Mouse (Mus musculus): ENCODE results near the gene Irs2. TPM values are rescaled to one million over a fixed set of nuclear protein-coding genes. Genes with fewer than 3 reads are reported as not detected.

Gene Irs2
- polyA plus RNA-seq, 1 experiment: 5.2 TPM

DNA sequence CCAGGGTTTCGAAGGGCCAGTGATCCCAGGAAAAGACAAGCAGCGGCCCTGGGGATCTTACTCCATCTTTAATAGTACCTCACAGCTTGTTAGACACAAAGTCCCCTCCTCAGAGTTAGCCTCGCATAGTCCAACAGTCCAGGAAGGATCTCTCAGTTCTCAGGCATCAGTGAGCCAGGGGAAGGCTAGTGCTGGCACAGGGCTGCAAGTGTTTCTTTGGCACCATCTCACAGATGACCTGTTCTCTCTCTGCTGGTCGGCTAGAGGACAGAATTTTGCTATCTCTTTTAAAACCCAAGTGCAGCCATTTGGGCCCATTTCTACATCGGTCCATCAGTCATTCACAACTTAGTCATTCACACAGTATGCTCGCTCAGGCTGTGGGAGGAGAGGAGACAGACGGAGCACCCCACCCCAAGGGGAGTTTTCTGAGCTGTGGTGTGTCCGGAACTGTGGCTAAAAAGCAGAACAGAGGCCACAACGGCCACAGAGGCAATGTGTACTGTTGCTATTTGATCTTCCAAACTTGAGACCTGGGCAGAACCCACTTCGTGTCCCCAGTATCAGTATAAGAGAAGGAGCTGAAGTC is 43.7 kb downstream of the Irs2 start:
- no peak overlapping the region for H3K4me3 ChIP-seq (ENCODE audit: insufficient read depth, low read length)
- TF ChIP-seq POLR2A (IDR thresholded peaks at IDR 0.05; ENCODE audit: borderline replicate concordance, low read depth, low read length) (no peak), CTCF (IDR thresholded peaks at IDR 0.05; ENCODE audit: low read depth, low read length) (no peak)
- H3K4me1 ChIP-seq (ENCODE audit: control insufficient read depth, insufficient read depth, low read length): 0 out of 2 replicates have a peak, but pooled peaks cover 2% of the 10 kb centered on the region
- no peak overlapping the region for H3K27ac ChIP-seq (ENCODE audit: insufficient read depth, low read depth, low read length)

DNA sequence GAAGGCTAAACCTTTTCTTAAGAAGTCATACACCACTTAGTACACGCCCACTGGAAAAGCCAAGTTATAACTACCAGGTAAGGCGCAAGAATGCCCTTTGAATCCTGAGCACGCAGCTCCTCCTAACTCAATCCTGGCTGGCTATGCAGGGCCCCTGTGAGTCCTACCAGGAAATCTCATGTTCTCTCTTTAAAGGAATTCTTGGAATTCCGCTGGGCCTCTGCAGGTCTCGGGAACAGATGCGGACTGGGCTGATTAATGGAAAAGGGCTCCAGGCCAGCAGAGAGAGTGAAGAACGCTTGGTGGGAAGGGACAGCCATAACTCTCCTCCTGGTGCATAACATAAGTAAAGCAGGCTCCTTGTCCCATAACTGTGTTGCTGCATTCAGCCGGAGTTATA is 46.3 kb downstream of the Irs2 start:
- Histone ChIP-seq H3K27ac (ENCODE audit: insufficient read depth, low read depth, low read length) (no peak overlapping the region), H3K4me1 (ENCODE audit: control insufficient read depth, insufficient read depth, low read length) (0 out of 2 replicates have a peak, but pooled peaks cover 2% of the 10 kb centered on the region), H3K4me3 (ENCODE audit: insufficient read depth, low read length) (no peak overlapping the region)
- TF ChIP-seq POLR2A (IDR thresholded peaks at IDR 0.05; ENCODE audit: borderline replicate concordance, low read depth, low read length) (no peak), CTCF (IDR thresholded peaks at IDR 0.05; ENCODE audit: low read depth, low read length) (no peak)

DNA sequence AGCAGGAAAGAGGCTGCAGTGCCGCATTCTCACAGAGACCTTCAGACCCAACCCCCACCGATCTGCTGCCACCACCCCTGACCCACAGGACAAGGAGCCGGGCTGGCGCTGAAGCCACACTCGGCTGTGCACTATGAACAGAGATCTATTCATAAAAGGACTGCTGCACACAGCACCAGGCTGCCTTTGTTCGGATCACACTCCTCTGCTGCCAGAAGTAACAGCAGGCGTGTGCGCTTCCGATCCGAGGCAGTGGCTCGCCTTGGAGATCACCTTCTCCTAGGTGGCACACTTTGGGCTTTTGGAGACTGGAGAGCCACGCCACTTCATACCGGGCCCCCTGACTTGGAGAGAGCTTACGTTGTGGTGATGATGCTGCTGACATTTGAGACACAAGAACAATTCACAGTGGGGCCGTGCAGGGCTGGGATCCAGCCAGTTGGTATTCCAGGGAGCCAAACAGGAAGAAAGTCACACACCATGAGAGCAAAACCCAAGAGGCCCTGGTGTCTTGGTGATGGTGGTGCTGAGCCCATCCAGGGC is 47.9 kb downstream of the Irs2 start:
- no peak overlapping the region for H3K4me3 ChIP-seq (ENCODE audit: insufficient read depth, low read length)
- 0 out of 2 replicates have a peak, but pooled peaks cover 2% of the 10 kb centered on the region for H3K4me1 ChIP-seq (ENCODE audit: control insufficient read depth, insufficient read depth, low read length)
- H3K27ac ChIP-seq (ENCODE audit: insufficient read depth, low read depth, low read length): no peak overlapping the region
- no peak for TF ChIP-seq CTCF (IDR thresholded peaks at IDR 0.05; ENCODE audit: low read depth, low read length)
- no peak for TF ChIP-seq POLR2A (IDR thresholded peaks at IDR 0.05; ENCODE audit: borderline replicate concordance, low read depth, low read length)

DNA sequence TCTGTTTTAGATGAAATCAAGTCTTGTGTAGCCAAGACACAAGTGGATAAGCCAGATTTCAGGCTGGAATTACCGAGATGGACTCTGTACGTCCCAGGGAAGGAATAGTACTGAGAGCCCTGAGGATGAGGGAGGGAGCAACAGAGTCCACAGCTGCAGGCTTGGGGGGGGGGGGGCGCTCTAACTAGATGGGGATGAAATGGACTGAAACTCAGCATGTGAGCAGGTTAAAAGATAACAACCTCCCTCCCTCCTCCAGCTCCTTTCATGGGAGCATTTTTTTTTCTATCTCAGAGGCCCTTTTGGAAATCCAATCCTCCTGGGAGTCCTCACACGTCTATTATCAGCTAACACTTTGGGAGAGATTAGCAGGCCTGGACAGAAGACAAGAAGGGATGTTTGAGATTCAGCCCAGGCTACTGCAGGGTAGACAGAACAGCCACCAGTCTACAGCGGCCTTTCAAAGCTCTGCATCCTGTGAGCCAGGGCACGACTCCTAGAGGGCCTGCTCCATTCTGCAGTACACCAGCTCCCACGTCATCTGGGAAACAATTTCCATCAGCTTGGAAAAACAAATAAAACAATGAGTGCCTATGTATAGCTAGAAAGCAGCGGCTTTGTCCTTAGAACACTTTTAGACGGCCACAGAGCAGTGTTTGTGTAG is 50.8 kb downstream of the Irs2 start:
- no peak overlapping the region for H3K4me3 ChIP-seq (ENCODE audit: insufficient read depth, low read length)
- no peak for TF ChIP-seq POLR2A (IDR thresholded peaks at IDR 0.05; ENCODE audit: borderline replicate concordance, low read depth, low read length)
- no peak for TF ChIP-seq CTCF (IDR thresholded peaks at IDR 0.05; ENCODE audit: low read depth, low read length)

DNA sequence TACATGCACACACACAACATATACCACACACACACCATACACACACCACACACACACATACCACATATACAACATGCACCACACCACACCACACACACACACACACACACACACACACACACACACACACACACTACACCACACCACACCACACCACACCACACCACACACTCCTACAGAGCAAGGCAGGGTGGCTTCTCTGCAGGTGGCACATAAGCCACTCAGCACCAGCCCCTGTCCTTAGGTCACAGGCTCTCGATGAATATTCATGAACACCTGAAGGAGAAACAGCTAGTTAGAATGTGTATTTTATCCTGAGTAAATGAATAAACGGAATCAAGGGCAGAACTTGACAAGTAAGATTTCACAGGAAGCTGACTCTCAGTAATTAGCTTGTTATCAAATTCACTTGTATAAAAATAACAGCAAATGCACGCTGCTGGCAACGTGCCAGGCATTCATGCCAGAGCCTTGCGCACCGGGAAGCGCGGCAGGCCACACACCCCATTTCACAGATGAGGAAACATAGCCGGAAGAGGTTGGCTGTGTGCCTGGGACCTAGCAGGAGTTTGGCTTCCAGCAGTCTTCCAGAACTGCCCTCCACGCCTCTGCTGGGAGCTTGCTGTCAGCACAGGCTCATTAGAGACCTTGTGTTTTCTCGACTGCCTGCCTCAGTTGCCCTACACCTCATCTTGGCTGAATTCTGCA is 54.8 kb downstream of the Irs2 start:
- TF ChIP-seq CTCF (IDR thresholded peaks at IDR 0.05; ENCODE audit: low read depth, low read length) (no peak), POLR2A (IDR thresholded peaks at IDR 0.05; ENCODE audit: borderline replicate concordance, low read depth, low read length) (no peak)
- no peak overlapping the region for H3K4me3 ChIP-seq (ENCODE audit: insufficient read depth, low read length)
- H3K4me1 ChIP-seq (ENCODE audit: control insufficient read depth, insufficient read depth, low read length): no peaks in the 10 kb centered on the region
- H3K27ac ChIP-seq (ENCODE audit: insufficient read depth, low read depth, low read length): no peak overlapping the region

More for the DNA sequence above, 50.8 kb downstream of the Irs2 start:
- H3K4me1 ChIP-seq (ENCODE audit: control insufficient read depth, insufficient read depth, low read length): no peaks in the 10 kb centered on the region
- H3K27ac ChIP-seq (ENCODE audit: insufficient read depth, low read depth, low read length): no peak overlapping the region

DNA sequence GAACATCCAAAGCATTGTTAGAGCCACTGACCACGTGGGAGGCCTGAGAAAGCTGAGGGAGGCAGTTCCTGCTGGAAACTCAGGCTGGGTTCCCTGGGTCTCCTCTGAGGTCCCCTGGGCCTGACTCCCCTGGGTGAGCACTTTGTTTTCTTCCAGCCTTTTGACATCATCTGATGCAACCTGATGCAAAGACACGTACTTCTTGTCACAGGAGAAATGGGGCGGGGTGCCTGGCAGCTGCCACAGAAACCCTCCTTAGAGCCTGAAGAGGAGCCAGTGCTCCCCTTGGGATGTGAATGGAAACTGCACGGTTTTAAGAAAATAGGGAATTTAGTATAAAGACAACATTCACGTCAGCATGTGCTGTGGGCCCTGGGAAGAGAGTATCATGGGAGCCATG is 55.6 kb downstream of the Irs2 start:
- H3K27ac ChIP-seq (ENCODE audit: insufficient read depth, low read depth, low read length): no peak overlapping the region
- no peak for TF ChIP-seq CTCF (IDR thresholded peaks at IDR 0.05; ENCODE audit: low read depth, low read length)
- TF ChIP-seq POLR2A (IDR thresholded peaks at IDR 0.05; ENCODE audit: borderline replicate concordance, low read depth, low read length): no peak
- H3K4me3 ChIP-seq (ENCODE audit: insufficient read depth, low read length): no peak overlapping the region
- H3K4me1 ChIP-seq (ENCODE audit: control insufficient read depth, insufficient read depth, low read length): no peaks in the 10 kb centered on the region

DNA sequence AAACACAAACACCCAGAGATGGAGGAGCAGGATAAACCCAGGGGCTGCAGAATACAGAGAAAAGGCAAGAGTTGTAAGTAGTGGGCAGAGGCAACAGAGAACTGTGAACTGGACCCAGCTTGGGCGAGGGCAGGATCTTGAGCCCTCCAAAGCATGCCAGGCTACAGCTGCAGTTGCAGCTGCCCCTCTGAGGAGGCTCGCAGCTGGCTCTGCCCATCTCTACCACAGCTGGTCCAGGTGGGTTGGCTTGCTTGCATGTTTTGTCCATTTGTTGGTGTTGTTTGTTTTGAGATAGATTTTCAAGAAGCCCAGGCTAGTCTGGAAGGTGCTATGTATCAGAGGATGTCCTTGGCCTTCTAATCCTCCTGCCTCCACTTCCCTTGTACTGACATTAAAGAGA is 56.0 kb downstream of the Irs2 start:
- TF ChIP-seq CTCF (IDR thresholded peaks at IDR 0.05; ENCODE audit: low read depth, low read length) (no peak), POLR2A (IDR thresholded peaks at IDR 0.05; ENCODE audit: borderline replicate concordance, low read depth, low read length) (no peak)
- Histone ChIP-seq H3K4me3 (ENCODE audit: insufficient read depth, low read length) (no peak overlapping the region), H3K4me1 (ENCODE audit: control insufficient read depth, insufficient read depth, low read length) (no peaks in the 10 kb centered on the region), H3K27ac (ENCODE audit: insufficient read depth, low read depth, low read length) (no peak overlapping the region)

DNA sequence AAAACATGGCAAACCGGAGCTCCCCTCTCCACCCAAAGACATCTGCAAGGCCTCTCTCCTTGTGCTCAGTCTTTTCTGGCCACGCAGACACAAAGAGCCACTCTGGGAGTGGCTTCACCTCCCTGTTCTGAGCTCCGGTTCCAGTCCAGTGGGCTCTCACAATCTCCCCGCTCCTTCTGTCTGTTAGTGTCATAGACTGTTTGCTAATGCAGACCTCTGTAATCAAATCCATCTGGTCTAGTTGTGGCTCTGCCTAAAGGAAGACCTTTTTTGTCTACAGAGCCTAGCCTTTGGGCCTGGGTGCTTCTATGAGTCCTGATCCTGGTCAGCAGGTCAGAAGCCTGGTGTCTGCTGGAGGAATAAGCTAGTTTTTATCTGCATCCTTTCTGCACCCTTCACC is 56.7 kb downstream of the Irs2 start:
- Histone ChIP-seq H3K27ac (ENCODE audit: insufficient read depth, low read depth, low read length) (no peak overlapping the region), H3K4me1 (ENCODE audit: control insufficient read depth, insufficient read depth, low read length) (peaks cover 6% of the 10 kb centered on the region)
- TF ChIP-seq CTCF (IDR thresholded peaks at IDR 0.05; ENCODE audit: low read depth, low read length): no peak
- no peak for TF ChIP-seq POLR2A (IDR thresholded peaks at IDR 0.05; ENCODE audit: borderline replicate concordance, low read depth, low read length)

DNA sequence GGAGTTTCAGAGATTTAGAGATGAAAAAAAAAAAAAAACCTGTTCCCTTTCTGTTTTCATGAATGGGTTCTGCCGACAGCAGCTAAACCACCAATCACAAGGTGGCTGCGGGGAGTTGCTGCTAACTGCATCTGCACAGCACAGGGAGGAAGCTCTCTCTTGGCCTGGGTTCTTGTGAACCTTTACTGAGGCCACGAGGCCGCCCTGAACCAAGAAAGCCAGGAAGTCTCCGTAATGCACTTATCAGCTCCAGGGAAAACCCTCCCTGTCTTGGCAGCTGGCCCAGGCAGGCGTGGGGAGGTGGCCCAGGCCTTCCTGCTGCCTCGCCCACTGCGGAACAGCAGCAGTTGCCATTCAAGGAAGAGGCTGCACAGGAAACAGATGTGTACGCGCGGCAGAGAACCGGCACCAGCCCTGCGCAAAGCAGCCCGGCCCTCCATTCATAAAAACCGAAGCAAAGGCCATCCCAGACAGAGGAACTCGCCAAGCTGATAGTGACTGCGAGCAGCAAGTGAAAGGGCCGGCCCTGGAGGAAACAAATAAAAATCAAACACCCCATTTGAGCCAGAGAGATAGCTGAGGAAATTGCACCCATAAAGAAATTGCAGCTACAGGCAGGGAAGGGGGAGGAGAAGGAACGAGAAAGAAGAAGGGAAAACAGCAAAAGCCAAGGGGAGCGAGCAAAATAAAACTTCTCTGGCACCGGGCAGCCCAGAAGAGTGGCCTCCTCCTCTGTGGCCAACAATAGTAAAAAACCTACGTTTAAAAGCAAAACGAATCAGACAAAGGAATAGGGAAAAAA is 62.1 kb downstream of the Irs2 start:
- TF ChIP-seq POLR2A (IDR thresholded peaks at IDR 0.05; ENCODE audit: borderline replicate concordance, low read depth, low read length) (no peak), CTCF (IDR thresholded peaks at IDR 0.05; ENCODE audit: low read depth, low read length) (no peak)
- H3K4me3 ChIP-seq (ENCODE audit: insufficient read depth, low read length): peak overlapping the region; percentile 40
- peaks cover 12% of the 10 kb centered on the region for H3K4me1 ChIP-seq (ENCODE audit: control insufficient read depth, insufficient read depth, low read length)
- no peak overlapping the region for H3K27ac ChIP-seq (ENCODE audit: insufficient read depth, low read depth, low read length)

More for the DNA sequence above, 56.7 kb downstream of the Irs2 start:
- H3K4me3 ChIP-seq (ENCODE audit: insufficient read depth, low read length): no peak overlapping the region

All from bone marrow macrophage, adult 2 months (primary cell).